Mouse (Mus musculus) cerebellum, adult 2 months (tissue): ENCODE measurements at regions not wholly inside any gene's neighbourhood (a gene's known extent, or its start where the extent isn't known, plus 50 kb on each side); places are given as distances from the start of the nearest gene placed in this dataset.

ENCODE experiments used
- CTCF ChIP-seq: fragments of 200-500 bp; IDR thresholded peaks from 2 replicates; pipeline ENCODE4 v1.5.1; 2011; ENCODE audit warnings: low read depth, mild to moderate bottlenecking, control low read depth, low read length, moderate library complexity, borderline replicate concordance; ENCODE audit not compliant: insufficient read depth
- POLR2A ChIP-seq: fragments of 200-500 bp; IDR thresholded peaks from 2 replicates; pipeline ENCODE4 v1.6.1; 2011; ENCODE audit warnings: low read length, control low read depth, borderline replicate concordance; ENCODE audit not compliant: insufficient read depth

- TF ChIP-seq CTCF = no peak
- no peak for TF ChIP-seq POLR2A
Observed at GRCm38 (mm10) chr13:59255798-59256435, 329.1 kb downstream of the Agtpbp1 start.
